Mouse (Mus musculus) hindbrain, embryonic 10.5 days (tissue): Measurements from ENCODE around the gene Oosp2. TPM values are rescaled to one million over a fixed set of nuclear protein-coding genes. Genes with fewer than 3 reads are reported as not detected.

Experiments
- DNase-seq: peaks from one replicate; pipeline ENCODE4 v3.0.0-alpha.2; 2017; ENCODE audit warnings: low spot score
- H3K27ac ChIP-seq: fragments of 300-500 bp; sonication (generic); 2 replicates; pipeline ENCODE4 v1.5.1; 2016; ENCODE audit warnings: mild to moderate bottlenecking, moderate library complexity
- H3K27me3 ChIP-seq: fragments of 300-500 bp; sonication (generic); 2 replicates; pipeline ENCODE4 v1.6.1; 2016; ENCODE audit warnings: mild to moderate bottlenecking; ENCODE audit not compliant: poor library complexity, insufficient read depth, severe bottlenecking
- H3K36me3 ChIP-seq: fragments of 300-500 bp; sonication (generic); 2 replicates; pipeline ENCODE4 v1.6.1; 2016; ENCODE audit warnings: mild to moderate bottlenecking, moderate library complexity
- H3K4me1 ChIP-seq: fragments of 300-500 bp; sonication (generic); replicated peaks from 2 replicates; pipeline ENCODE4 v1.6.1; 2016; ENCODE audit warnings: mild to moderate bottlenecking
- H3K4me3 ChIP-seq: fragments of 300-500 bp; sonication (generic); 2 replicates; pipeline ENCODE4 v1.5.1; 2016; ENCODE audit warnings: mild to moderate bottlenecking, moderate library complexity
- H3K9me3 ChIP-seq: fragments of 300-500 bp; sonication (generic); 2 replicates; pipeline ENCODE4 v1.6.1; 2016; ENCODE audit warnings: mild to moderate bottlenecking, moderate library complexity
- WGBS: fragments of 180-500 bp; shearing (Covaris S2); methylation state at CpG from one replicate; pipeline ENCODE4 v1.1.7; 2016; 5-methylcytosine and 5-hydroxymethylcytosine counted together
- polyA plus RNA-seq: library from polyadenylated mRNA; unstranded; fragments of >200 nt; fragmentation: Nextera tagmentation; extraction: Ambion mirVana; gene quantifications from 2 replicates; pipeline ENCODE4 v1.2.1, GENCODE M21; 2016

Oosp2 gene
- polyA plus RNA-seq, 1 experiment from 2014 or later: not detected

- no peaks in the 10 kb centered on the region for H3K4me1 ChIP-seq
- no peak for DNase-seq
- H3K27me3 ChIP-seq: no peaks in the 10 kb centered on the region
- no peak overlapping the region for H3K27ac ChIP-seq
- H3K36me3 ChIP-seq: no peaks in the 10 kb centered on the region
- 85% methylated on average over 5 of the region's 5 CpGs for WGBS
- H3K9me3 ChIP-seq: no peaks in the 10 kb centered on the region
- H3K4me3 ChIP-seq: no peak overlapping the region
These were observed 35.1 kb downstream of the Oosp2 start for GRCm38 (mm10) chr19:11625231-11625630.

GRCm38 (mm10) chr19:11624800-11625199 is 35.6 kb downstream of the Oosp2 start:
- no peak for DNase-seq
- Histone ChIP-seq H3K27me3 (no peaks in the 10 kb centered on the region), H3K36me3 (no peaks in the 10 kb centered on the region), H3K4me3 (no peak overlapping the region), H3K9me3 (no peaks in the 10 kb centered on the region), H3K4me1 (no peaks in the 10 kb centered on the region), H3K27ac (no peak overlapping the region)

GRCm38 (mm10) chr19:11623551-11623950 is 36.8 kb downstream of the Oosp2 start, which contains the start of gene Ms4a2:
TSS of gene Ms4a2 (minus strand) at chr19:11623719.
- WGBS: 94% methylated on average over 2 of the region's 2 CpGs

GRCm38 (mm10) chr19:11617983-11618382 is 42.4 kb downstream of the Oosp2 start:
- H3K36me3 ChIP-seq: no peaks in the 10 kb centered on the region
- DNase-seq: no peak
- H3K9me3 ChIP-seq: no peaks in the 10 kb centered on the region
- H3K4me3 ChIP-seq: no peak overlapping the region
- H3K27ac ChIP-seq: no peak overlapping the region
- H3K27me3 ChIP-seq: no peaks in the 10 kb centered on the region
- H3K4me1 ChIP-seq: no peaks in the 10 kb centered on the region; the same call in 1 of the 2 replicates

More at GRCm38 (mm10) chr19:11623551-11623950, 36.8 kb downstream of the Oosp2 start, which contains the start of gene Ms4a2:
- Histone ChIP-seq H3K9me3 (no peaks in the 10 kb centered on the region), H3K36me3 (no peaks in the 10 kb centered on the region), H3K27ac (no peak within 1 kb of the TSS), H3K4me1 (no peaks in the 10 kb centered on the region), H3K4me3 (no peak within 1 kb of the TSS), H3K27me3 (no peaks in the 10 kb centered on the region)
- no peak for DNase-seq

- Histone ChIP-seq H3K4me3 (no peak overlapping the region), H3K27me3 (no peaks in the 10 kb centered on the region), H3K4me1 (no peaks in the 10 kb centered on the region; the same call in 1 of the 2 replicates), H3K27ac (no peak overlapping the region), H3K36me3 (no peaks in the 10 kb centered on the region), H3K9me3 (no peaks in the 10 kb centered on the region)
- 76% methylated on average over 2 of the region's 2 CpGs for WGBS
- DNase-seq: no peak
These were observed 45.6 kb downstream of the Oosp2 start for GRCm38 (mm10) chr19:11614805-11615204.

- Histone ChIP-seq H3K4me3 (no peak overlapping the region), H3K27me3 (no peaks in the 10 kb centered on the region), H3K27ac (no peak overlapping the region), H3K36me3 (no peaks in the 10 kb centered on the region), H3K4me1 (no peaks in the 10 kb centered on the region; the same call in 1 of the 2 replicates), H3K9me3 (no peaks in the 10 kb centered on the region)
- 85% methylated on average over 8 of the region's 8 CpGs for WGBS
- no peak for DNase-seq
These were observed 46.4 kb downstream of the Oosp2 start for GRCm38 (mm10) chr19:11613776-11614443.

GRCm38 (mm10) chr19:11613084-11613483 is 47.3 kb downstream of the Oosp2 start:
- Histone ChIP-seq H3K27ac (no peak overlapping the region), H3K4me3 (no peak overlapping the region), H3K27me3 (no peaks in the 10 kb centered on the region), H3K36me3 (no peaks in the 10 kb centered on the region), H3K4me1 (no peaks in the 10 kb centered on the region; the same call in 1 of the 2 replicates), H3K9me3 (no peaks in the 10 kb centered on the region)
- 100% methylated on average over 1 of the region's 1 CpGs for WGBS
- DNase-seq: no peak

GRCm38 (mm10) chr19:11612293-11612692 is 48.1 kb downstream of the Oosp2 start:
- H3K27me3 ChIP-seq: no peaks in the 10 kb centered on the region
- DNase-seq: no peak
- no peaks in the 10 kb centered on the region; the same call in 1 of the 2 replicates for H3K4me1 ChIP-seq
- no peaks in the 10 kb centered on the region for H3K36me3 ChIP-seq
- WGBS: 69% methylated on average over 2 of the region's 2 CpGs
- no peak overlapping the region for H3K27ac ChIP-seq
- H3K9me3 ChIP-seq: no peaks in the 10 kb centered on the region
- no peak overlapping the region for H3K4me3 ChIP-seq

GRCm38 (mm10) chr19:11611541-11611945 is 48.8 kb downstream of the Oosp2 start:
- DNase-seq: peak; percentile 5
- Histone ChIP-seq H3K36me3 (no peaks in the 10 kb centered on the region), H3K27ac (no peak overlapping the region), H3K27me3 (no peaks in the 10 kb centered on the region), H3K4me3 (no peak overlapping the region), H3K4me1 (no peaks in the 10 kb centered on the region; the same call in 1 of the 2 replicates), H3K9me3 (no peaks in the 10 kb centered on the region)
- WGBS: 29% methylated on average over 6 of the region's 6 CpGs

GRCm38 (mm10) chr19:11608172-11608571 is 52.2 kb downstream of the Oosp2 start:
- no peaks in the 10 kb centered on the region for H3K4me1 ChIP-seq
- H3K27ac ChIP-seq: no peak overlapping the region
- H3K36me3 ChIP-seq: no peaks in the 10 kb centered on the region
- peak; percentile 41 for DNase-seq
- WGBS: 26% methylated on average over 1 of the region's 1 CpGs
- no peak overlapping the region for H3K4me3 ChIP-seq
- H3K27me3 ChIP-seq: no peaks in the 10 kb centered on the region
- no peaks in the 10 kb centered on the region for H3K9me3 ChIP-seq

GRCm38 (mm10) chr19:11604603-11605002 is 55.8 kb downstream of the Oosp2 start, which contains the start of gene Ms4a6d:
TSS of gene Ms4a6d (minus strand) at chr19:11604849.
- Histone ChIP-seq H3K4me3 (no peak within 1 kb of the TSS), H3K4me1 (no peaks in the 10 kb centered on the region), H3K27ac (no peak within 1 kb of the TSS), H3K9me3 (no peaks in the 10 kb centered on the region), H3K27me3 (no peaks in the 10 kb centered on the region), H3K36me3 (no peaks in the 10 kb centered on the region)
- WGBS: 91% methylated on average over 2 of the region's 2 CpGs
- no peak for DNase-seq

- Histone ChIP-seq H3K27ac (no peak overlapping the region), H3K9me3 (no peaks in the 10 kb centered on the region), H3K4me3 (no peak overlapping the region), H3K4me1 (no peaks in the 10 kb centered on the region), H3K27me3 (no peaks in the 10 kb centered on the region), H3K36me3 (no peaks in the 10 kb centered on the region)
- peak; percentile 3 for DNase-seq
- 90% methylated on average over 2 of the region's 2 CpGs for WGBS
These were observed 58.3 kb downstream of the Oosp2 start for GRCm38 (mm10) chr19:11602026-11602425.

GRCm38 (mm10) chr19:11601349-11601748 is 59.0 kb downstream of the Oosp2 start:
- 91% methylated on average over 3 of the region's 3 CpGs for WGBS
- Histone ChIP-seq H3K36me3 (no peaks in the 10 kb centered on the region), H3K27ac (no peak overlapping the region), H3K4me3 (no peak overlapping the region), H3K4me1 (no peaks in the 10 kb centered on the region), H3K27me3 (no peaks in the 10 kb centered on the region), H3K9me3 (no peaks in the 10 kb centered on the region)
- no peak for DNase-seq
